Mouse (Mus musculus) spleen, adult 2 months (tissue): ENCODE measurements around the gene Akr1b7. TPM values are rescaled to one million over a fixed set of nuclear protein-coding genes. Genes with fewer than 3 reads are reported as not detected.
"Not testable (repeated sequence)": the region's sequence is repeated elsewhere in the genome, so short reads cannot be mapped to it uniquely, and the experiment has no call there.

Experiments used
- DNase-seq, 2 experiments: peaks; one replicate each; pipeline versions ENCODE4 v3.0.0 to v3.0.0-alpha.2; 2012 to 2021; ENCODE audit warnings: low spot score in 2 of 2, low read depth in 1 of 2
- H3K27ac ChIP-seq: fragments of 200-500 bp; 2 replicates; pipeline ENCODE4 v1.5.1; 2012; ENCODE audit warnings: low read length, inconsistent platforms; ENCODE audit not compliant: insufficient read depth
- H3K27me3 ChIP-seq: fragments of 200-500 bp; 2 replicates; pipeline ENCODE4 v1.6.1; 2012; ENCODE audit warnings: mild to moderate bottlenecking, moderate library complexity, low read length, inconsistent platforms; ENCODE audit not compliant: control insufficient read depth, insufficient read depth
- H3K36me3 ChIP-seq: fragments of 200-500 bp; 2 replicates; pipeline ENCODE4 v1.6.1; 2012; ENCODE audit warnings: mild to moderate bottlenecking, low read length, inconsistent platforms; ENCODE audit not compliant: control insufficient read depth, insufficient read depth
- H3K4me1 ChIP-seq: fragments of 200-500 bp; 2 replicates; pipeline ENCODE4 v1.6.1; 2011; ENCODE audit warnings: inconsistent platforms; ENCODE audit not compliant: control insufficient read depth, insufficient read depth, insufficient read length
- H3K4me3 ChIP-seq: fragments of 200-500 bp; 2 replicates; pipeline ENCODE4 v1.5.1; 2011; ENCODE audit warnings: mild to moderate bottlenecking, inconsistent platforms; ENCODE audit not compliant: insufficient read depth, insufficient read length; ENCODE audit errors: extremely low read depth
- CTCF ChIP-seq: fragments of 200-500 bp; IDR thresholded peaks from 2 replicates; pipeline ENCODE4 v1.5.1; 2011; ENCODE audit warnings: mild to moderate bottlenecking, inconsistent platforms; ENCODE audit not compliant: insufficient read depth, insufficient read length, insufficient replicate concordance; ENCODE audit errors: extremely low read depth
- POLR2A ChIP-seq: fragments of 200-500 bp; IDR thresholded peaks from 2 replicates; pipeline ENCODE4 v1.6.1; 2011; ENCODE audit warnings: low read depth, low read length, inconsistent platforms
- WGBS: fragments of 180-500 bp; shearing (Covaris S2); methylation state at CpG from one replicate; pipeline ENCODE4 v1.1.7; 2018; 5-methylcytosine and 5-hydroxymethylcytosine counted together
- polyA plus RNA-seq: library from polyadenylated mRNA; depleted of rRNA; stranded (reverse); fragments of >200 nt; gene quantifications from 2 replicates; pipeline ENCODE4 v1.2.3, GENCODE M21; 2012

The Akr1b7 gene
- polyA plus RNA-seq, 1 experiment: 1.4 TPM

GRCm38 (mm10) chr6:34400696-34401095 is 11.4 kb upstream of the Akr1b7 start:
- no peak overlapping the region for H3K27ac ChIP-seq
- no peak for TF ChIP-seq POLR2A
- TF ChIP-seq CTCF: no peak
- H3K27me3 ChIP-seq: no peaks in the 10 kb centered on the region
- 87% methylated on average over 2 of the region's 2 CpGs for WGBS
- H3K36me3 ChIP-seq: peaks cover 4% of the 10 kb centered on the region; the same call in 1 of the 2 replicates
- no peak overlapping the region for H3K4me3 ChIP-seq
- no peaks in the 10 kb centered on the region for H3K4me1 ChIP-seq
- DNase-seq: no peak

DNA sequence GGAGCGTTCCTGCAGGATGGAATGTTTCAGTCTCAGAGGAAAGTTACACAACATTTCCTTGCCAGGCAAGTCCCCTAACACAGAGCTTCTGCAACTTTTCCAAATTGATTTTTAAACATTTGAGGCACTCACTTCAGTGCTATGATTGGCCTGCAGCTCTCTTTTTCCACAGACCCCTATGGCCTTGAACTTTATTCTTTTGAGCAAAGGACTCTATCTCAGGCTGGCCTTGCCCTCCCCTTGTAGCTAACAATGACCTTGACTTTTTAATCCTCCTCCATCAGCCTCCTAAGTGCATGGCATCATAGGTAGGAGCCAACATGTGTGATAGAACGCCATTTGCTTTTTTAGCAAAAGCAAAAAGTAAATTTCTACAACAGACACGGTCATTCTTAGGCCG is 5.4 kb upstream of the Akr1b7 start:
- DNase-seq: no peak
- Histone ChIP-seq H3K4me3 (no peak overlapping the region), H3K27me3 (no peaks in the 10 kb centered on the region), H3K36me3 (no peaks in the 10 kb centered on the region), H3K27ac (no peak overlapping the region), H3K4me1 (no peaks in the 10 kb centered on the region)
- 94% methylated on average over 4 of the region's 4 CpGs for WGBS
- TF ChIP-seq CTCF (no peak), POLR2A (no peak)

GRCm38 (mm10) chr6:34407403-34407802 is 4.7 kb upstream of the Akr1b7 start:
- 88% methylated on average over 10 of the region's 10 CpGs for WGBS
- no peaks in the 10 kb centered on the region for H3K36me3 ChIP-seq
- no peak for DNase-seq
- no peak overlapping the region for H3K4me3 ChIP-seq
- no peaks in the 10 kb centered on the region for H3K4me1 ChIP-seq
- no peaks in the 10 kb centered on the region for H3K27me3 ChIP-seq
- TF ChIP-seq POLR2A: no peak
- no peak overlapping the region for H3K27ac ChIP-seq

- no peaks in the 10 kb centered on the region for H3K27me3 ChIP-seq
- no peak for TF ChIP-seq POLR2A
- TF ChIP-seq CTCF: no peak
- 89% methylated on average over 1 of the region's 1 CpGs for WGBS
- no peak for DNase-seq
- no peaks in the 10 kb centered on the region for H3K36me3 ChIP-seq
- H3K4me1 ChIP-seq: no peaks in the 10 kb centered on the region
- H3K4me3 ChIP-seq: no peak overlapping the region
- no peak overlapping the region for H3K27ac ChIP-seq
Observed at GRCm38 (mm10) chr6:34412688-34413087, 554 bp downstream of the Akr1b7 start.

- not testable (repeated sequence) for H3K36me3 ChIP-seq, DNase-seq, H3K27ac ChIP-seq, H3K4me1 ChIP-seq, H3K27me3 ChIP-seq, H3K4me3 ChIP-seq
- 50% methylated on average over 1 of the region's 1 CpGs for WGBS
Observed at GRCm38 (mm10) chr6:34413386-34413785, 1.3 kb downstream of the Akr1b7 start.

GRCm38 (mm10) chr6:34416521-34416920 is 4.4 kb downstream of the Akr1b7 start:
- no peak overlapping the region for H3K27ac ChIP-seq
- no peak overlapping the region for H3K4me3 ChIP-seq
- H3K36me3 ChIP-seq: no peaks in the 10 kb centered on the region
- TF ChIP-seq POLR2A: no peak
- TF ChIP-seq CTCF: no peak
- 87% methylated on average over 2 of the region's 2 CpGs for WGBS
- no peaks in the 10 kb centered on the region for H3K27me3 ChIP-seq
- H3K4me1 ChIP-seq: no peaks in the 10 kb centered on the region
- no peak for DNase-seq

DNA sequence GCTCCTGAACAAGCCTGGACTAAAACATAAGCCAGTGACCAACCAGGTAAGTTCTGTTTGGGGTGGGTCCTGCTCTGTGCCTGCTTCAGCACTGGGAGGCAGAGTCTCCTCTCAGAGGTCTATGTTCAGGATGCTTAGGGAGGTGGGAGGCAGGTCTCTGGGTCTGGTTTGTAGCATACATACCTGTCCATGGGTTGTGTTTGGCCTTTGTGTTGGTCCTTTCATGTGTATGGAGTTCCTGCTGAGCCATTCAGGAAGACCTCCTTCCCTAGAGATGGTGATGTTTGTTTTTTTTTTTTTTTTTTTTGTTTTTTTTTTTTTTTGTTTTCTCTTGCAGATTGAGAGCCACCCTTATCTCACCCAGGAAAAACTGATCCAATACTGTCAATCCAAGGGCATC is 6.9 kb downstream of the Akr1b7 start:
- no peak overlapping the region for H3K27ac ChIP-seq
- no peak for DNase-seq
- H3K4me1 ChIP-seq: no peaks in the 10 kb centered on the region
- H3K27me3 ChIP-seq: no peaks in the 10 kb centered on the region
- H3K36me3 ChIP-seq: no peaks in the 10 kb centered on the region
- H3K4me3 ChIP-seq: no peak overlapping the region
- no peak for TF ChIP-seq POLR2A
- no peak for TF ChIP-seq CTCF
